Mouse (Mus musculus) inflammation-experienced regulatory T-cells, adult 6 months (primary cell): ENCODE measurements around the gene Zfp286. TPM values are rescaled to one million over a fixed set of nuclear protein-coding genes. Genes with fewer than 3 reads are reported as not detected.

Source experiments
- ATAC-seq: one replicate; pipeline ENCODE4 v1.8.0; 2017
- polyA plus RNA-seq, 3 experiments: library from polyadenylated mRNA; unstranded; fragments of 100-300 nt; shearing (Covaris generic); gene quantifications; one replicate each; pipeline ENCODE4 v1.2.1; 2017

Gene Zfp286
- 1 to 10 TPM in 2 of 3 experiments, under 1 TPM in 1; 0.48 to 7.7 (median 6.0) TPM for polyA plus RNA-seq

DNA sequence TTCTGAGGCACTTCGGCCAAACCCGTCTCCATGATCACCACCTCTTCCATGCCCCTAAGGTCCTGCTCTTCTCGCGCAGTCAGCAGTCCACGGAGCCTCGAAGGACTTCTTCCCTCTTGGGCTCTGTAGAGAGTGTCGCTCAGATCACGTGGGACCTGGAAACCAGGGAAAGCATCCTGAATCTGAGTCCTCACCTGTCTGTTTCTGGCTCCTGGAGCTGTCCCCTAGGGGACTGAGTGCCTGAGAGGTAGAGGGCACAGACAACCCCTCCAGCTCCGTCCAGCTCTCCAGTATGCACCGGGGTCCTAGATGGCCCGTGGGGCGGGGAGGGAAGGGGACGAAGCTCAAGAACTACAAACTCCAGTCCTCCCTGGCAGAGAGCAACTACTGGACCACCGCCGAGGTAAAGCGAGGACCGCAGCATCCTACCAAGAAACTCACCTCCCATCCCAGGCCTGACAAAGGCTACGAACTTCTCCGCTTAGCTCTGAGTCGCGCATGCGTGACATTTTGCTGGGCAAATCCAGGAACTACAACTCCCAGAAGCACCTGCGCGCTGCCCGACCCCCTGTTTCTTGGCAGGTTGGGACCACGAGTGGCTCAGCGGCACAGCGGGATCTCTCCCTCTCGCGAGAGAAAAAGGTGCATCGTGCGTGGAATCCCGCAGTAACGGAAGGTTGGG is at the start of gene Zfp286:
TSS of gene Zfp286 (minus strand) at position 528 of the 682 bp plus-strand sequence.
- ATAC-seq: peak; percentile 67

DNA sequence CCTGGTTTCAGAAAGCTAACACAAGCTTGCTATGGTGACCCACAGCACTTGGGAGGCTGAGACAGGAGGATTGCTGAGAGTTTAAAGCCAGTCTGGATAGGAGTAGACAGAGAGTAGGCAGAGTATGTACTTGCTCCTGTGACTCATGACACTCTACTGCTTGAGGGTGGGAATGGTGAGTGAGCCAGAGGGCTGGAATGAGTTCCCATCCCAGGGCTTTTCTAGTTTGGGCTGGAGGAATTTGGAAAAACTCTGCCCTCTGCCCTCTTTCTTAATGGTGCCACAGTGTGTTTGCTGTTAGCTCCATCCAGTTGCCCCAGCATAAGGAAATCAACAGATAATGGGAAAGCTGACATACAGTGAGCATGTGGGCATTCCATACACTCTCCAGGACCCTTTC is 42.6 kb upstream of the Zfp286 start:
- ATAC-seq: no peak

DNA sequence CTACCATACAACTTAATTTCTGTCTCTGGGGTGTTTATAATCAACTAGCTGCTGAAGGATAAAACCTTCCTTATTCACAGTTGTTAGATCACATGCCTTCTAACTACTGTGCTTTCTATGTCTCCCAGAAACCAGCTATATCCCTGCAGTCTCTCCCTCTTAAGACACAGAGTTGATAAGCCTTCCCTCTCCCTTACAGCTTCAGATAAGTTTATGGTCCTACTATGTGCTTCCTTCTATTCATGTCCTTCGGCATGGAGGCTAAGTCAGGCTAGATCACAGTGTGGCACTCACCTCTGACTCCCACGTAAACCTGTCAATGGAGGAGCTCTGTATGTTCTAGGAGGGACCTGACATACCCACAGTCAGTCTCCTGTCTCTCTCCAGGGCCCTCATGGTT is 41.1 kb upstream of the Zfp286 start:
- no peak for ATAC-seq

DNA sequence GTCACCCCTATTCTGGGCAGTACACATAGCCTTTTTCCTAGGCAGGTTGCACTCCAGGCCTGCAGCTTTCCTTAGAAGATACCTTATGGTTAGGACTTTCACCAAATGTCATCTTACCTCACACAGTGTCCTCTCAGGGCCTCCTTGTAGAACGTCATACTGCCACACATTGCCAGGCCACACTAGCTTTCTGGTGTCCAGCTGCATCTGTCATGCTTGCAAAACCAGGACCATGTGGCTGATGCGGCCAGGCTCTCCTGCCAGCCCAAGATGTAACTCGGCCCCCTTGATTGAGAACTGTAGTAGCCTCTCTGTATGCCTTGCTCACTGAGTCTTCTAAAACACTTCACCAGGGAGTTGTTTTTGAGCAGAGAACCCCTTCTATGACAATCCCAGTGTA is 38.6 kb upstream of the Zfp286 start:
- no peak for ATAC-seq

DNA sequence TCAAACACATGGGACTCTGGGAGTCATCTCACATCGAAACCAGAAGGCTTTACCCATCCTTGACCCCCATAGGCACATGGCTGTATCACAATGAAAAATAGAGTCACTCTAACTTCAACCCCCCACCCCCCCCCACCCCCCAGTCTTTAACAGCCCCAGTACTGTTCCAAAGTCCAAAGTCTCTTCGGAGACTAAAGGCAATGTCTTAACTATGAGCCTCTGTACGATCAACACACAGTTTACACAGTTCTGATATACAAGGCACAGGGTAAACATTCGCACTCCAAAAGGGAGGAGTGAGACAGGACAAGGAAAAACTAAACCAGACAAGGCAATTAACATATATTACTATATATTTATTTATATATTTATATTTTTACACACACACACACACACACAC is 37.9 kb upstream of the Zfp286 start:
- ATAC-seq: no peak

DNA sequence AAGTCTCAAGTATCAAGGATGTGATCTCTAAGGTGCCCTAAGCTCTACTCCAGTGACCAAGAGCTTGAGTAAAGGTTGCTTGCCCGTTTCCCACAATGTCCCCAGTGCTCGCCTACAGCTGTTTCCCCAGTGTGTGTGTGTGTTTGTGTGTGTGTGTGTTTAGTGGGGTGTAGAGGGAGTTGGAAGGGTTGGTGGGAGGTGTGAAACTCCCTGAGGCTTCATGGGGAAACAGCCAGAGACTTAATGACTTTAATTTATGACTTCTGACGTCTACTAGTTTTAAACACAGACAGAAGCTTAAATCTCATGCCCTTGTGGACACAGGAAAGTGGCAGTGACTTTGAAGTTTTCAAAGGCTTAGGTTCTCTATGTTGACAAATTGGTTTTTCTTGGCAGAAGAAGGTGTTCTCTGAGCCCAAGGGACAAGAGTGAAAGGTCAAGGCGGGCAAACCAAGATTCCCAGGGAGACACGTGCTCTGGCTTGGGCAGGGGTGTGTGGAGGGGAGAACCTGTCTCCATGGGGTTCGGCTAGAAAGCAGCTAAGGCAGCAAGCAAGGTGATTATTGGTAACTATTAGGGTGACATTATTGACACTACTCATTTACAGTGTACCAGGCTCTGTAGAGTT is 37.0 kb upstream of the Zfp286 start:
- ATAC-seq: no peak

DNA sequence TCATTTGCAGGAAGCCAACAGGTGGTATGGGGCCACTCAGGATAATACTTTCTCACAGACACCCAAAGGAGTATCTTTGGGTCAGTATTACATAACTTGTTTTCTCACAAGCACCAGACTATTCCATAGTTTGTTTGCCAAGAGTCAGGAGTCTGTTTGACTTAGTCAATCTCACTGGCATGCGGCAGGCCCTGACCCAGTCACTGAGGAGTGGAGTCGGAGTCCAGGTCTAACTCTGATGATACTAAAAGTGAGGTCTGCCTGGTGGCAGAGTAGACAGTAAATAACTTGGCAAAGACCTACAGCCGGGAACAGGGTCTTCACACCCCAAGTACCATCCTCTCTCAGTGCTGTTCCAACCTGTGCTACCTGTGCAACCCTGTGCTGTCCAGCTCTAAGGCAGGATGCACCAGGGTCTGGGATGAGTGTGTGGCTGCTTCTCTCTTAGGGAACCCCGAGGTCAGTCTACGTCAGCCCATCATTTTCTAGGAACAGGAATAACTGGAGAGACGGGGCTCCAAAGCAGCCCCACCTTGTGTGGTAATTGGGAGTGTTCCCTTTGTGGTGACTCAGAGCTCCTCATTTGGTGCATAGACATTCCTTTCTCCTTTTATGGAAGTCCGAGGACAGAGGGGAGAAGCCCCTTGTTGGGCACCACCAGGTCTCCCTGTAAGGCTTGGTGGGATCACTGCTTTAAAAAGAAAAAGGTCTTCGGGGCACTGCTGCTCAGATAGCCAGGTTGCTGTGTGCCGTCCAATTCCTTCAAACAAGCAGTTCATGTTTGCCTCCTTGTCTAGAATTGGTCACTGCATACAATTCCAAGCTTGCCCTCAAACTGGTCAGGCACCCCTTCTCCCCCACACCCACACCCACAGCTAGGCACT is 36.2 kb upstream of the Zfp286 start:
- ATAC-seq: no peak

DNA sequence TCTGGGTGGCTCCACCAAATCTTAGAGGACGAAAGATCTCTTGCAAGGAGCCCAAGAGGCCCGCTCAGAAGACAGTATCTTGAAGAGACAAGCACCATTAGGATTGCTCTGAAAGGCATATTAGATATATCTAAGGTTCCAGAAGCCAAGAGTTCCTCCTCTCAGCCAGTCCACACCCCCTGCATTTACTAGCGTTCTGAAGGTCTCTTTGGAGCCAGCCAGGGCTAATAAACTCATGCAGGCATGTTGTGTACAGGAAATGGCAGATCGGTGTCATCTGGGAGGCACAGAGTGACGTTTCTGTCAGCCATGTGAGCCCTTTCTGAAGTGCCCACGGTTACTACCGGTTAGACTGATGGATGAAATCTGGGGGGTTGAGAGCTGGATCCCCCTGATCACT is 34.9 kb upstream of the Zfp286 start:
- ATAC-seq: peak; percentile 57

DNA sequence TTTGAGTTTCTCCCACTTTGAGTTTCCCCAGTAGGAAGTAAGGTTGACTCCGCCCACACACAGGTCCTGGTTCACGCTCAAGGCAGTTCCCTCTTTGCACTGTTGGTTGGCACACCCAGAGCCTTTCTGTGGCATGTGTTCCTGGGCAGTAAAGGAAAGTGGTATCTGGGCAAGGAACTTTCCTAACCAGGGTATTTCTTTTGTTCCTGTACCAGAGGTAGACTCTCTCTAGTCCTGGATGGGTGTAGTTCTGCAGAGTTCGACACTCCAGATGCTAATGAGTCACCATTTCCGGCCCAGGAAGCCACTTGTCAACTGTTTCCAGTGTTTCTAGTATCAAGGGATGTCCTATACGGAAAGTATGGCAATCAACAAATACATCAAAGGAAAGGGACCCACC is 32.6 kb upstream of the Zfp286 start:
- ATAC-seq: peak; percentile 59

DNA sequence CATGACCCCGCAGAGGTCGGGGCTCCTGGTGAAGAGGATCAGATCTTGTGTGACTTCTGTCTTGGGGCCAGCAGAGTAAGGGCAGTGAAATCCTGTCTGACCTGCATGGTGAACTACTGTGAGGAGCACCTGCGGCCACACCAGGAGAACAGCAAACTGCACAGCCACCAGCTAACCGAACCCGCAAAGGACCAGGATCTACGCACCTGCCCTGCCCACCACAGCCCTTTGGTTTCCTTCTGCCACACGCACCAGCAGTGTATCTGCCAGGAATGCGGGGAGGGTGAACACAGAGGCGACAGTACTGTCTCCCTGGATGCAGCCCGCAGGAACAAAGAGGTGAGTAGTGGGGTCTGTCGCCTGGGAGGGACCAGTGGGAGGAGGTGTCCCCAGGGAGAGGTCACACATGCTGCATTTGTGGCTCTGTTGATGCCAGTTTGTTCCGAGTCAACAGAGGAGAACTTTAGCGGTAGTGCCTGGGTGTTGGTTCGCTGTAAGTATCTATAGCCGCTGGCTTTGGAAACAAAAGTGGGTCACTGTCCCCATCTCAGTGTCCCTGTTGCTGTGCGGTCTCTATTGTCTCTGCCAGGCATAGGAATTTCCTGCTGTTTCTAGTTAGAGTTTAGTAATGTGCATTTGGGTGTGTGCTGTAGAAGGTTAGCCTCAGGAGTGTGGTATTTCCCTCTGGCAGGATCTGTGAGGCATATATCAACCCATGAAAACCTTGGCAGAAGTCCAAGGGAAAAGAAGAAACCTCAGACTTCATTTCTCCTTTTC is 31.6 kb upstream of the Zfp286 start:
- ATAC-seq: no peak

DNA sequence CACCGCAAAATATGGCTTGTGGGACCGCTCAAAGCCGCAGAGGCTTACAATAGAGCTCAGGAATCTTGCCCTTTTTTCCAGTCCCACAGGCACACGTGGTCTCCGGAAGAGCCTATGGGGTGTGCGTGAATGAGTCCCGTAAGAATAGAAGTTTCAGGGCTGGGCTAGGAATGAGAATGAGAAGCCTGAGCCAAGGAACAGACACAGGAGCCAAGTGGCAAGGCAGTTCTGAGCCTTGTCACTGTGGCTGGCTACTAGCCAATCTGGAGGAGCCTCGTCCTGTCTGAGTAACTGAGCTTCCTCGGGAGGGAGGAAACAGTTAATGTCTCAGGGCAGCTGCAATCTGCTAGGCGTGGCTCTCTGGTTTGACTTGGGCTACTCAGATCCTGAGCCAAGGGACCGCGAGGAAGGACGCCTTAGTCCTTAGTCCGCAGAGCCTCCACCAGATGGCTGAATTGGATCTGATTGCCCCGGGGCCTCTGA is 30.8 kb upstream of the Zfp286 start, which contains the start of gene Trim16:
TSS of gene Trim16 (plus strand) at position 173 of the 483 bp plus-strand sequence.
- peak; percentile 53 for ATAC-seq

DNA sequence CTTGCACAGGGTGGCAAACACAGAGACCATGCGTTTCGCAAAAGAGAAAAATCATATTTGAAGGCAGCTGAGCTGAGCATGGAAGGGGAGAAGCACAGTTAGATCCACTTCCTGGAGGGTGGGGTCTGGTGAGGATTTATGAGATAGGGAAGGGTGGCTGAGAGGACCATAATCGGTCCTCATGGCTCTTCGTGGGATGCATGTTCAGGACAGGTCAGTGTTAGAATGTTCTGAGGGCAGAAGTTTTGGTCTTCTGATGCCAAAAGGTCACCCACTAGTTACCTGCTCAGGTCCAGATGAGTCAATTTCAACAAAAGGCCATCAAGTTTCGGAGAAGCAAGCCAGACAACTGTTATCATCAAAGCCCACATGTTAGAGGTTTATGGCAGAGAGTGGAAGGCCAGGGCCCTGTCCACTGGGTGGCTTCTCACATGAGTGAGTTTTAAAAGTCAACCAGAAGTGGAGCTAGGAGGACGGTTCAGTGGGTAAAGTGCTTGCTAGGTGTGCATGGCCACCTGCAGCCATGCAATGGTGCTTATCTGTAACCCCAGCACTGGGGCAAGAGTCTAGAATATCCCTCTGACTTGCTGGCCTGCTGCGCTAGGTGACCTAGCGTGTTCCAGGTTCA is 29.9 kb upstream of the Zfp286 start:
- ATAC-seq: no peak

DNA sequence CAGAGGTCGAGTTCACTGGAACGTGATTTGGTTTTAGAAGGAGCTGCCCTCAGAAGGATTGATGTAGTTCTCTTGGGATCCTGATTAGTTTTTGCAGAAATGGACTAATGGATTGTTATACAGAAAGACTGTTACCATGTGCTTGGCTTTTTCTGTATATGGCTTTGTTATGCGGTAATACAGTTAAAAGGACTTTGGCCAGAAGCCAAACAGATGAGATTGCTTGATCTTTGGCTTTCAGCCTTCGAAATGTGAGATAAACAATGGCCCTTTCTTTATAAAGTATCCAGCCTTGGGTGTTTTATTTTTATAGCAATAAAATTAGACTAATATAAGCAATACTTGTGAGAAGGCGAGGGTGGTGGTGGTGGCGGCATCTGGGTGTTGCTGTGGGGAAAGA is 27.3 kb upstream of the Zfp286 start:
- ATAC-seq: no peak

DNA sequence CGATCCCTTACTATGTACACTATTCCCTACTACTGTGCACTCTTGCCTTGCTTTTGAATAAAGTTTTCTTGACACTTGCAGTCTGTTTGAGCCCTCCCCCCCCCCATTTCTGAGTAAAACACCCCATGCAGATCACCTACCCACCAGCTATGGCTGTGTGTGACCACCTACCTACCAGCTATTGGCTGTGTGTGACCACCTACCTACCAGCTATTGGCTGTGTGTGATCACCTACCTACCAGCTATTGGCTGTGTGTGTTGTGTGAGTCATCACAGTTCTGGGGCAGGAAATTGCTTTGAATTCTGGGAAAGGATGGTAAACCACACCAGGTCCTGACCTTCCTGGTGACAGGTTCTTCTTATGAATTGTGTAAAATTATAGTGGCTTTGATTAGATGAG is 26.2 kb upstream of the Zfp286 start:
- ATAC-seq: peak; percentile 64

DNA sequence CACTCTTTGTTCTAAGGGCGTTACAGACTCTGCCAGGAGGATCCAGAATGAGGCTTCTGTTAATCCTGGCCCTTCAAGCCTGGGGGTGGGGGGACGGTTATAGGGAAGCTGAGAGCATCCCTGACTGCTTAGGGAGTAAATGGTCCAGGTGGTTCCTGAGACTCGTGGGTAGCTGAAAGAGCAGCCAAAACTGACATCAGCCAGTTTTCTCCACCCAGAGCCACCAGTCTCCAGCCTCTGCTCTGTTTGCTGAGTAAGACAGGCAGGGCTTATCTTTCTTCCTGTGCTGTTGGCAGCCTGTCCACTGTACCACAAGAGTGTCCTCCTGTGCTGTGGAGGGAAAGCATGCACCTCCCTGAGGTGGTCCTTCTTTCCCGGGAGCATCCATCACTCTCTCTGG is 25.4 kb upstream of the Zfp286 start:
- no peak for ATAC-seq

DNA sequence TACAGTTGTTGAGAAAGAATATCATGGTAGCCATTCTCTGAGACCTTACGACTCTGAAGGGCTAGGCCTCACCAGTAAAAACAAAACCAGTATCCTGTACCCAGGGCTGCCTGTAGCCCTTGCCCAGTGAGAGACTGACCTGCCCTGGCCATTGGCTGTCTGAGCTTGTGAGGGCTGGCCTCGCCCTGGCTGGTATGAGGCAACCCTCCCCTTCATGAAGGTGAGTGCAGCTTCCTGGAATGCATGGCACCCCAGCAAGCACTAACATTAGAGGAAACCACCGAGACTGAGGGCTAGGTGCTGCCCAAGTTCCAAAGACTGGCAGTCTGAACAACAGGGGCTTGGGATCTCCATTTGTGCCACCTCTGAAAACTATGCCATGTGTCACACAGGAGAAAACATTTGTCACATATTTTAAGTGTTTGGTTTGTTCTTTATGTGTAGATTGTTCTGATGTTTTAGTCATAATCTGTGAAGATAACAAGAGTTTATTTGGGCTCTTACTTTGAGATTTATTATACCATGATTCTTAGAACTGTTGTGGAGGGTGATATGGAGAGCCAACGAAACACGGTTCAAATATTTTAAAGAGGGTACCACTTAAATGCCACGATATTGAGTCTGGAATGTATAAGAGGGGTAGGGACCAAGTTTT is 24.8 kb upstream of the Zfp286 start:
- no peak for ATAC-seq

DNA sequence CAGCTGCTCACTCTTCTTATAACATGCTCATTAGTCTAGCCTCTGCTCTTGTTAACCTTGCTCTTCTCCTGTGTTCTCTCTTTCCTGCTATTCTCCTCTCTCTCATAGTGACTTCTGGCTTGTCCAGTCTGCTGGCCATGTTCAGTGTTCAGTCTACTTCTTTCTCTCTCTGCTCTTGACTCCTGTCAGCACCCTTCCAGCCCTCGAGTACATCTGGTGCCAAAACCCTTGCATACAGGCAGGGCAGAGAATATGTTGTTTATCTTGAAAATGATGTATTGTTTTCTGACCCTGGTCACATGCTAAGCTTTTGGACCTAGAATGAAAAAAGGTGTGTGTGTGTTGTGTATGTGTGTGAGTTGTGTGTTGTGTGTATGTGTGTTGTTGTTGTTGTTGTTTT is 24.2 kb upstream of the Zfp286 start:
- ATAC-seq: no peak

DNA sequence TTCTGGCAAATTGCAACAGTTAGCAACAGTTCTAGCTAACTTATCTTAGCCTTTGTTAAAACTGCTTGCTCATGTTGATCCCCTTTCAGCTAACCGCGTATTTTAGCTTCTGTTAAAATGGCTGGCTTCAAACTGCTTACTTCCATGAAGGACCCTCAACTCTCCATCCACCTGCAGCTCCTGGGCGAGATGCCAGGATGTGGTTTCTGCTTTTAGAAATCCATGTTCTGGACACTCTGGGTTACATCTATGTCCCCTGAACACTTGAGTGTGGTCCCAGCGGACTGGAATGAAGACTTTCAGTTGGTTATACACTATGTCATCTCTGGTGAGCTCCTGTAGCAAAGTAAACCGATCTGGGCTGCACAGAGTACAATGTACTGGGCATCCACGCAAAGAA is 23.0 kb upstream of the Zfp286 start:
- no peak for ATAC-seq

DNA sequence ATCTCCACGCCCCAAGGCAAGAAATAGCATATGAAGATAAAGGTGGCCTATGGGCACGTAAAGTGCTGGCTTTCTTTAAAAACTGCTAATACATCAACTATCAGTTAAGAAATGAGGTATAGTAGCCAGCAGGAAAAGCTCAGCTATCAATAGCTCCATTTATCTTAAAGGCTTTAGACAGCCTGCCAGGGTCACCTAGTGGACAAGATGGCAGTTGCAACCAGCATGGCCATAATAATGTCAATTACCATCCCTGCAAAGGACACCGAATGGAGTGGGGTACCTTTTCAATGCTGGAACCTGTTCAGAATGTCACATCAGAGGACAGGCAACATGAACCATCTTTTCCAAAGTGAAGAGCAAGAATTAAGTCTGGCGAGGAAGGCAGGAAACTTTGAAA is 19.9 kb upstream of the Zfp286 start:
- no peak for ATAC-seq

DNA sequence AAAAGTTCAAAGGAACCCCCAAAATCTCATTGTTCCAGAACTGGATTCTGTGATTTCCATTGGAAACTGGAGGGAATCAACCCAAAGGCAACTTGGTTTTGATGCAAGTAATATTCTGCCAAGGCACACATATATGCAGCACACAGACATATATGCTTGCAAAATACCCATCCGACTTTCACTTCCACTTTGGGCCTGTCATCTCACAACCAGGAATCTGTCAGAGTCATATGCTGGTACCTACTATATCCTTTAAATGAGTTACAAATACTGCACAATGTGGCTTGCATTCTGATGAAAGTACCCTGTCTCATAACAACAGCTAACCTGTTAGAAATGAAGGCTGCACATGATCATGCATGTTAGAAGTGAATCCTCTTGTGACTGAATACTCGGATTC is 18.7 kb upstream of the Zfp286 start:
- no peak for ATAC-seq

DNA sequence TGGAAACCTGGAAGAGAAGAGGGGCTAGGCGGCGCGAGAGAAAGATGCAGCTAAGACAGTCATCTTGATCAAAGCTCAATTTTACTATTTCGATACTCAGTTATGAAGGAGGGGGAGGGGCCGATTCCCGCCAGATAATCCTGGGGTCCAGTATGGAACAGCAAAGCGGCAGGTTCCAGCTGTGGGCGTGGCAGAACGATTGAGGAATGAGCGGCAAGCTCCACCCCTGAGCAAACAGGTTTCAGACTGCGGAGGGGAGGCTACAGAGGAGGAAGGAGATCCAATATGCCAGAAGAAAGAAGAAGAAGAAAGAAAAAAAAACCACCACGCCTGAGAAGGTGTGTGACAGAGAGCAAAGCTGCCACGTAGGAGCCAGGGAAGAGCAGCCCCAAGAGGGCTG is 14.9 kb upstream of the Zfp286 start:
- no peak for ATAC-seq

DNA sequence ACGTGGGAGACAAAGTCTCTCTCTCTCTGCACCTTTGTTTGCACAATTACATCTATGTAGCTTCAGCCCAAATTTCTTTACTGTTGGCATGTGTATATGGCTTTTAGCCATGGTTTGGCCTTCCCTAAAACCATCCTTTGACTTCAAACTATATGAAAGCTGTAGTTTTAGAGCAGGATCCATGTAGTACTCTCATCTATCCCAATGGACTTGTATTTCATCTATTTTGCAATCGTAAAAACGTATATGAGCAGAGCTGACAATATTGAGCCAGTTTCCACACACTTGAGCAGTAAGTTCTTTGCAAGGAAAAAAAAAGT is 315 bp upstream of the Zfp286 start:
- ATAC-seq: no peak
